Mouse (Mus musculus): ENCODE results near the gene Cfap97d2. TPM values are rescaled to one million over a fixed set of nuclear protein-coding genes. Genes with fewer than 3 reads are reported as not detected.

Gene Cfap97d2
- polyA plus RNA-seq, 1 experiment from 2014 or later, result 1.0 TPM

GRCm38 (mm10) chr8:13671246-13672003 lies 34.3 kb upstream of the Cfap97d2 start:
- no peaks in the 10 kb centered on the region for H3K36me3 ChIP-seq (ENCODE audit: control insufficient read depth, insufficient read depth, low read length)
- no peak for ATAC-seq
- H3K4me3 ChIP-seq (ENCODE audit: low read length), result no peak overlapping the region
- H3K4me1 ChIP-seq (ENCODE audit: control insufficient read depth, insufficient read depth, low read depth, low read length), result peaks cover 35% of the 10 kb centered on the region
- H3K4me2 ChIP-seq (ENCODE audit: low read length), result no peak overlapping the region
- no peaks in the 10 kb centered on the region for H3K27me3 ChIP-seq (replicated peaks; ENCODE audit: control insufficient read depth, insufficient read depth, low read length)
- no peak overlapping the region for H3K27ac ChIP-seq (ENCODE audit: low read depth, low read length)
- no peaks in the 10 kb centered on the region for H3K9me3 ChIP-seq (ENCODE audit: control insufficient read depth, low read length)
- H3K9ac ChIP-seq (ENCODE audit: low read depth, low read length), result no peak overlapping the region
- 90% methylated on average over 10 of the region's 10 CpGs for whole genome bisulfite sequencing

- Histone ChIP-seq H3K27ac (ENCODE audit: low read depth, low read length) (0 out of 2 replicates have a peak overlapping the region, but pooled peaks have one; percentile 4), H3K4me2 (ENCODE audit: low read length) (peak overlapping the region; percentile 6; the same call in 1 of the 2 replicates), H3K36me3 (ENCODE audit: control insufficient read depth, insufficient read depth, low read length) (no peaks in the 10 kb centered on the region), H3K4me3 (ENCODE audit: low read length) (no peak overlapping the region), H3K9ac (ENCODE audit: low read depth, low read length) (no peak overlapping the region; the same call in 1 of the 2 replicates), H3K9me3 (ENCODE audit: control insufficient read depth, low read length) (no peaks in the 10 kb centered on the region), H3K4me1 (ENCODE audit: control insufficient read depth, insufficient read depth, low read depth, low read length) (peaks cover 40% of the 10 kb centered on the region), H3K27me3 (replicated peaks; ENCODE audit: control insufficient read depth, insufficient read depth, low read length) (no peaks in the 10 kb centered on the region)
- no peak for ATAC-seq
- 68% methylated on average over 4 of the region's 4 CpGs for WGBS
Measured at GRCm38 (mm10) chr8:13673215-13673614, 32.5 kb upstream of the Cfap97d2 start.

- Histone ChIP-seq H3K9ac (ENCODE audit: low read depth, low read length) (no peak overlapping the region), H3K4me2 (ENCODE audit: low read length) (peak overlapping the region; percentile 81), H3K4me1 (ENCODE audit: control insufficient read depth, insufficient read depth, low read depth, low read length) (peaks cover 34% of the 10 kb centered on the region), H3K27ac (ENCODE audit: low read depth, low read length) (peak overlapping the region; percentile 0; the same call in 1 of the 2 replicates), H3K9me3 (ENCODE audit: control insufficient read depth, low read length) (no peaks in the 10 kb centered on the region), H3K36me3 (ENCODE audit: control insufficient read depth, insufficient read depth, low read length) (no peaks in the 10 kb centered on the region), H3K27me3 (replicated peaks; ENCODE audit: control insufficient read depth, insufficient read depth, low read length) (no peaks in the 10 kb centered on the region; the same call in 1 of the 2 replicates), H3K4me3 (ENCODE audit: low read length) (peak overlapping the region; percentile 62)
- no peak for ATAC-seq
- WGBS, result 55% methylated on average over 12 of the region's 12 CpGs
Measured at GRCm38 (mm10) chr8:13674294-13675010, 31.2 kb upstream of the Cfap97d2 start.

GRCm38 (mm10) chr8:13675121-13675520 lies 30.6 kb upstream of the Cfap97d2 start:
- Histone ChIP-seq H3K27me3 (replicated peaks; ENCODE audit: control insufficient read depth, insufficient read depth, low read length) (no peaks in the 10 kb centered on the region; the same call in 1 of the 2 replicates), H3K4me3 (ENCODE audit: low read length) (peak overlapping the region; percentile 62), H3K4me1 (ENCODE audit: control insufficient read depth, insufficient read depth, low read depth, low read length) (peaks cover 27% of the 10 kb centered on the region), H3K27ac (ENCODE audit: low read depth, low read length) (peak overlapping the region; percentile 82), H3K36me3 (ENCODE audit: control insufficient read depth, insufficient read depth, low read length) (no peaks in the 10 kb centered on the region), H3K9ac (ENCODE audit: low read depth, low read length) (peak overlapping the region; percentile 67), H3K4me2 (ENCODE audit: low read length) (peak overlapping the region; percentile 81), H3K9me3 (ENCODE audit: control insufficient read depth, low read length) (no peaks in the 10 kb centered on the region)
- ATAC-seq, result no peak
- 76% methylated on average over 4 of the region's 4 CpGs for WGBS

- H3K4me3 ChIP-seq (ENCODE audit: low read length), result peak overlapping the region; percentile 62
- peak overlapping the region; percentile 67 for H3K9ac ChIP-seq (ENCODE audit: low read depth, low read length)
- H3K9me3 ChIP-seq (ENCODE audit: control insufficient read depth, low read length), result no peaks in the 10 kb centered on the region
- H3K4me2 ChIP-seq (ENCODE audit: low read length), result peak overlapping the region; percentile 81
- H3K27ac ChIP-seq (ENCODE audit: low read depth, low read length), result peak overlapping the region; percentile 82
- ATAC-seq, result no peak
- H3K36me3 ChIP-seq (ENCODE audit: control insufficient read depth, insufficient read depth, low read length), result no peaks in the 10 kb centered on the region
- WGBS, result 30% methylated on average over 8 of the region's 8 CpGs
- H3K27me3 ChIP-seq (replicated peaks; ENCODE audit: control insufficient read depth, insufficient read depth, low read length), result no peaks in the 10 kb centered on the region; the same call in 1 of the 2 replicates
- peaks cover 26% of the 10 kb centered on the region for H3K4me1 ChIP-seq (ENCODE audit: control insufficient read depth, insufficient read depth, low read depth, low read length)
Measured at GRCm38 (mm10) chr8:13675524-13675923, 30.2 kb upstream of the Cfap97d2 start.

- Histone ChIP-seq H3K9ac (ENCODE audit: low read depth, low read length) (peak overlapping the region; percentile 67), H3K9me3 (ENCODE audit: control insufficient read depth, low read length) (no peaks in the 10 kb centered on the region), H3K4me3 (ENCODE audit: low read length) (peak overlapping the region; percentile 62), H3K4me2 (ENCODE audit: low read length) (peak overlapping the region; percentile 81), H3K27me3 (replicated peaks; ENCODE audit: control insufficient read depth, insufficient read depth, low read length) (no peaks in the 10 kb centered on the region; the same call in 1 of the 2 replicates), H3K36me3 (ENCODE audit: control insufficient read depth, insufficient read depth, low read length) (no peaks in the 10 kb centered on the region), H3K27ac (ENCODE audit: low read depth, low read length) (peak overlapping the region; percentile 82), H3K4me1 (ENCODE audit: control insufficient read depth, insufficient read depth, low read depth, low read length) (peaks cover 26% of the 10 kb centered on the region)
- ATAC-seq, result peak; percentile 22; the same call in 1 of the 2 replicates
- under 1% methylated on average over 12 of the region's 12 CpGs for WGBS
Measured at GRCm38 (mm10) chr8:13676302-13676700, 29.4 kb upstream of the Cfap97d2 start.

GRCm38 (mm10) chr8:13676701-13677412 lies 28.8 kb upstream of the Cfap97d2 start:
- H3K4me3 ChIP-seq (ENCODE audit: low read length), result peak overlapping the region; percentile 62
- under 1% methylated on average over 46 of the region's 47 CpGs for WGBS
- peak; percentile 62 for ATAC-seq
- H3K4me1 ChIP-seq (ENCODE audit: control insufficient read depth, insufficient read depth, low read depth, low read length), result peaks cover 23% of the 10 kb centered on the region
- H3K36me3 ChIP-seq (ENCODE audit: control insufficient read depth, insufficient read depth, low read length), result no peaks in the 10 kb centered on the region
- H3K27me3 ChIP-seq (replicated peaks; ENCODE audit: control insufficient read depth, insufficient read depth, low read length), result no peaks in the 10 kb centered on the region; the same call in 1 of the 2 replicates
- peak overlapping the region; percentile 81 for H3K4me2 ChIP-seq (ENCODE audit: low read length)
- no peaks in the 10 kb centered on the region for H3K9me3 ChIP-seq (ENCODE audit: control insufficient read depth, low read length)
- peak overlapping the region; percentile 67 for H3K9ac ChIP-seq (ENCODE audit: low read depth, low read length)
- H3K27ac ChIP-seq (ENCODE audit: low read depth, low read length), result peak overlapping the region; percentile 82

GRCm38 (mm10) chr8:13677413-13677883 lies 28.2 kb upstream of the Cfap97d2 start, which contains the start of gene Rasa3:
Gene Rasa3 (minus strand): TSS chr8:13677603.
- no peaks in the 10 kb centered on the region for H3K36me3 ChIP-seq (ENCODE audit: control insufficient read depth, insufficient read depth, low read length)
- H3K9ac ChIP-seq (ENCODE audit: low read depth, low read length), result peak within 1 kb of the TSS; percentile 67
- no peaks in the 10 kb centered on the region for H3K9me3 ChIP-seq (ENCODE audit: control insufficient read depth, low read length)
- H3K4me3 ChIP-seq (ENCODE audit: low read length), result peak within 1 kb of the TSS; percentile 62
- peak within 1 kb of the TSS; percentile 82 for H3K27ac ChIP-seq (ENCODE audit: low read depth, low read length)
- H3K4me2 ChIP-seq (ENCODE audit: low read length), result peak within 1 kb of the TSS; percentile 81
- 0% methylated on average over 33 of the region's 42 CpGs for WGBS
- no peaks in the 10 kb centered on the region; the same call in 1 of the 2 replicates for H3K27me3 ChIP-seq (replicated peaks; ENCODE audit: control insufficient read depth, insufficient read depth, low read length)
- peaks cover 23% of the 10 kb centered on the region for H3K4me1 ChIP-seq (ENCODE audit: control insufficient read depth, insufficient read depth, low read depth, low read length)
- ATAC-seq, result peak; percentile 97

All from hindbrain, embryonic 16.5 days (tissue).